Mouse (Mus musculus): ENCODE measurements around the gene Angptl2. TPM values are rescaled to one million over a fixed set of nuclear protein-coding genes. Genes with fewer than 3 reads are reported as not detected.

The Angptl2 gene
- polyA plus RNA-seq (2014; fragmentation: Nextera tagmentation; extraction: Ambion mirVana), result 38.7 and 41.0 TPM in 2 replicates

DNA sequence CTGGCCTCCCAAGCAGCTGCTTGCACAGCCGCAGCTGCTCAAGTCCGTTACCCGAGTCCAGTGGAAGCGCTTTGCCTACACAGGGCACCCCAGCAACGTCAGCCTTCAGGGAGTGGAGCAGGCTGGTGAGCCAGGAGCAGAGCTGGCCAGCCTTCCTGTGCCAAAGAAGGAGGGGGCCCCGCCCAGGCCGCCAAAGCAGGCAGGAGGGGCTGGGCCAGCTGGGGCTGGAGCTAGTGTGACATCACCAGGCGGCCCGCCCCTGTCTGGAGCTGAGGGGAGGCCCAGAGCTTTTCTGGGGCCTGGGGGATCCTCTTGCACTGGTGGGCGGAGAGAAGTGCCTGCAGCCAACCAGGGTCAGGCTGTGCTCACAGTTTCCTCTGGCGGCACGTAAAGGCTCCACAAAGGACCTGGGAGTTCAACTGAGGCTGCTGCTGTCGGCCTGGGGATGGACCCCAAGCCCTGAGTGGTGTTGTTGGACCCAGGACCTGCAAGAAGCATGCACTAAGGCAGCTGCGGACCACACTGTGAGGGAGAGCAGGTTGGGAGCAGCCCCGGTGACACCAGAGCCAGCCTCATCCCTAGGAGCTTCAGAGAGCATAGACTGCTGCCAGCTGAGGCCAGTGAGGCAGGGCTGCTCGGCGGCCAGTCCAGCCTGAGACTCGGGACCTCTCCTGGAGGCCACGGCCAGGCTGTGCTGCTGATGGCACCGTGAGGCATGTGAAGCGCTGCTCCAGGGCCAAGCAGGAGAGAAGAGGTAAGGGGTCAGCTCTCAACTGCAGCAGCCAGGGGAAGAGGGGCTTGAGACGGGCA is at the start of gene Angptl2:
TSS of gene Angptl2 (plus strand) at position 370 of the 810 bp plus-strand sequence.
- peak; percentile 91 for DNase-seq (ENCODE audit: low spot score)
- Histone ChIP-seq H3K27me3 (replicated peaks; ENCODE audit: control insufficient read depth, insufficient read depth, low read length) (no peaks in the 10 kb centered on the region), H3K36me3 (ENCODE audit: control insufficient read depth, insufficient read depth, low read length) (no peaks in the 10 kb centered on the region), H3K9ac (ENCODE audit: low read length) (peak within 1 kb of the TSS; percentile 53), H3K4me3 (ENCODE audit: low read depth, low read length) (peak within 1 kb of the TSS; percentile 51), H3K4me2 (ENCODE audit: low read length) (peak within 1 kb of the TSS; percentile 62), H3K4me1 (replicated peaks; ENCODE audit: control insufficient read depth, insufficient read depth, low read length) (peaks cover 34% of the 10 kb centered on the region), H3K27ac (ENCODE audit: low read depth) (peak within 1 kb of the TSS; percentile 80), H3K9me3 (ENCODE audit: control insufficient read depth, low read length) (no peaks in the 10 kb centered on the region)
- peak; percentile 93 for ATAC-seq (replicated peaks; ENCODE audit: low FRiP score, low TSS enrichment, low read depth)
- WGBS, result 2% methylated on average over 22 of the region's 22 CpGs

DNA sequence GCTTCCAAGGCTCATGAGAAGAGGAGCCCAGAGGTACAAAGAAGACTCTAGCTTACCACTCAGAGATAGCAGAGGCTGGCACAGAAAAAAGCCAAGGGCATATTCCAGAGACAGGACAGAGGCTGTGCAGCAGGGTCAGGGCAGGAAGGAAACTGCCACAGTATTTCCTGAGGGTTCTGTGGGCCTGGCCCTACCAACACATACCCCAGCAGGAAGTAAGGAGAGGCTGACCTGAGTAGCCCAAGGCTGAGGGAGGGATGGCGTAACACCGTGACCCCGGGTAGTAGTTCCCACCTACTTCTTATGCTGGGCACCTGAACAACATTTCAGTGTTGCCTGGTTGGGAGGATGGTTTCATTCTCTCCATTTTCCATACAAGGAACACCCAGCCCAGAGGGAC is 48.8 kb upstream of the Angptl2 start:
- Histone ChIP-seq H3K4me3 (ENCODE audit: low read depth, low read length) (no peak overlapping the region), H3K9ac (ENCODE audit: low read length) (no peak overlapping the region), H3K27me3 (replicated peaks; ENCODE audit: control insufficient read depth, insufficient read depth, low read length) (no peaks in the 10 kb centered on the region), H3K9me3 (ENCODE audit: control insufficient read depth, low read length) (no peaks in the 10 kb centered on the region), H3K4me2 (ENCODE audit: low read length) (no peak overlapping the region), H3K4me1 (replicated peaks; ENCODE audit: control insufficient read depth, insufficient read depth, low read length) (peaks cover 17% of the 10 kb centered on the region), H3K36me3 (ENCODE audit: control insufficient read depth, insufficient read depth, low read length) (no peaks in the 10 kb centered on the region), H3K27ac (ENCODE audit: low read depth) (no peak overlapping the region)
- whole genome bisulfite sequencing, result 79% methylated on average over 3 of the region's 3 CpGs
- DNase-seq (ENCODE audit: low spot score) (no peak), ATAC-seq (replicated peaks; ENCODE audit: low FRiP score, low TSS enrichment, low read depth) (no peak)

DNA sequence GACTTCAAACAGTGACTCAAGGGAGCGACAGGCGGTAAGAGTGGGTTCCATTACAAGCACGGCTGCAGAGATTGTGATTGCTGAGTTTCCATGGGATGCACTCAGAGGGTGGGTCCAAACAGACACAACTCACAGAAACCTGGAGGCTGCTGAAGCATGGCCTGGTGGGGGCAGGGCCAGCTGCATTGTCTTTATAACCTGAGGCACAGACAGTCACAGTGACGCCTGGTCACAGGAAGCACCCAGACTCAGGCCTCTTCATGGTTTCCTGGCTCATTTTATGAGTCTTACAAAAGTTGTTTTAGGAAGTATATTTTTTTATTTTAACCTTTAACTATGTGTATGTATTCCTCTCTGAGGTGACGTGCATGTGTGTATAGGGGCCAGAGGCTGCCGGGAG is 46.4 kb upstream of the Angptl2 start:
- Histone ChIP-seq H3K4me3 (ENCODE audit: low read depth, low read length) (no peak overlapping the region), H3K4me1 (replicated peaks; ENCODE audit: control insufficient read depth, insufficient read depth, low read length) (peaks cover 17% of the 10 kb centered on the region), H3K27ac (ENCODE audit: low read depth) (no peak overlapping the region), H3K9ac (ENCODE audit: low read length) (no peak overlapping the region), H3K36me3 (ENCODE audit: control insufficient read depth, insufficient read depth, low read length) (no peaks in the 10 kb centered on the region), H3K4me2 (ENCODE audit: low read length) (no peak overlapping the region), H3K27me3 (replicated peaks; ENCODE audit: control insufficient read depth, insufficient read depth, low read length) (no peaks in the 10 kb centered on the region), H3K9me3 (ENCODE audit: control insufficient read depth, low read length) (no peaks in the 10 kb centered on the region)
- WGBS, result 63% methylated on average over 6 of the region's 6 CpGs
- no peak for DNase-seq (ENCODE audit: low spot score)
- no peak for ATAC-seq (replicated peaks; ENCODE audit: low FRiP score, low TSS enrichment, low read depth)

DNA sequence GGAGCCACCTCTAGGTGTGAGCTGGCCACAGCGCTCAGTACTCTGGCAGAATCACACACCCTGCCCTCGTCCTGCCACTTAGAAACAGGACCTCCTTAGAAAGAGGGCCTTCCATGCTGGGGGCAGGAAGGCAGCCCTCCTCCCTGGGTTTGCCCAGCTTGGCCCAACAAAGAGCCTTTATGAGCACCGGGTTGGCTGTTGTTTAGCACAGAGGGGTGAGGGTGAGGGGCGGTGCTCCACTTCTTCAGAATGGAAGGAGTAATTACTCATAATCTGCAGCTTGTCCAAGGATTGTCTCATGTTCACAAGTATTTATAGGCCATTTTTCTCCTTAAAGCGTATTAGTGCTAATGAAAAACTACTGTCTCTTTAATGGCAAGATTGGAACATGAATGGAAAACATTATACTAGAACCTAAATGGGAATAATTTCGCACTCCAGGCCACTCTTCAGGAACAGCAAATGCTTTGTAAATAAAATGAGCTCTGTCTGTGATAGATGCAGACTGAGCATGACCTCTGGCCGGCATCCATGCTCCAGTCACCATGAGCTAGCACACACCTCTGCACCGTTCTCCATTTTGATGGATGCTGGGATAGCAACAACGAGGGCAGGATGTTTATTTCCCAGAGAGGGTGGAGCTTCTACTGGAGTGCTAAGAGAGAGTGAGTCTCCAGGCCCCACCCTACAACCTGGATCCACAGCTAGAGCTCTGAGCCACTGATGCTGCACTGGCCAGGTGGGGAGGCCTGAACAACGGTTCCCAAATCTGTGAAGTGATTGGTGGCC is 44.9 kb upstream of the Angptl2 start:
- ATAC-seq (replicated peaks; ENCODE audit: low FRiP score, low TSS enrichment, low read depth) (0 out of 2 replicates have a peak, but pooled peaks have one; percentile 28), DNase-seq (ENCODE audit: low spot score) (no peak)
- H3K27me3 ChIP-seq (replicated peaks; ENCODE audit: control insufficient read depth, insufficient read depth, low read length), result no peaks in the 10 kb centered on the region
- H3K4me2 ChIP-seq (ENCODE audit: low read length), result no peak overlapping the region
- WGBS, result 54% methylated on average over 10 of the region's 10 CpGs
- H3K9me3 ChIP-seq (ENCODE audit: control insufficient read depth, low read length), result no peaks in the 10 kb centered on the region
- no peaks in the 10 kb centered on the region for H3K36me3 ChIP-seq (ENCODE audit: control insufficient read depth, insufficient read depth, low read length)
- peaks cover 2% of the 10 kb centered on the region for H3K4me1 ChIP-seq (replicated peaks; ENCODE audit: control insufficient read depth, insufficient read depth, low read length)
- no peak overlapping the region for H3K27ac ChIP-seq (ENCODE audit: low read depth)
- no peak overlapping the region for H3K9ac ChIP-seq (ENCODE audit: low read length)
- no peak overlapping the region for H3K4me3 ChIP-seq (ENCODE audit: low read depth, low read length)

DNA sequence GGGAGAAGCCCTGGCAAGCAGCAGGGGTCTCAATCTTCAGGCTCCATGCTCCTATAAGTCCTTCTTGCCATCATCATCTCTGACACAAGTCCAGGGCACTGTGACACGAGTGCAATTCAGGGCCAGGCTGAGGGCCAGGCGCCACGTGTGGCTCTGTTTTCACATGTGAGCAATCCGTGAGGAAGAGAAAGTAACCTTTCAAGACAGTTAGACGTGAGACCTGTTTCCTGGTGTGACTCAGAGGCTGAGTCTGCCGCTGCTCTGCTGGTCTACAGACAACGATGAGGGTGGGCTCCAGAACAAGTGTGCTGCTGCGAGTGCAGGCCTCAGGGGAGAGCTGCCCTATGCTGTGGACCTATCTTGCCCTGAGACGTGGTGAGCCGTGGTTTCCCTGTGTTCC is 42.7 kb upstream of the Angptl2 start:
- no peak overlapping the region for H3K9ac ChIP-seq (ENCODE audit: low read length)
- no peak overlapping the region for H3K4me2 ChIP-seq (ENCODE audit: low read length)
- H3K9me3 ChIP-seq (ENCODE audit: control insufficient read depth, low read length), result no peaks in the 10 kb centered on the region
- H3K4me3 ChIP-seq (ENCODE audit: low read depth, low read length), result no peak overlapping the region
- no peak overlapping the region for H3K27ac ChIP-seq (ENCODE audit: low read depth)
- DNase-seq (ENCODE audit: low spot score) (no peak), ATAC-seq (replicated peaks; ENCODE audit: low FRiP score, low TSS enrichment, low read depth) (no peak)
- no peaks in the 10 kb centered on the region for H3K27me3 ChIP-seq (replicated peaks; ENCODE audit: control insufficient read depth, insufficient read depth, low read length)
- H3K36me3 ChIP-seq (ENCODE audit: control insufficient read depth, insufficient read depth, low read length), result no peaks in the 10 kb centered on the region
- 67% methylated on average over 10 of the region's 10 CpGs for WGBS
- peaks cover 15% of the 10 kb centered on the region for H3K4me1 ChIP-seq (replicated peaks; ENCODE audit: control insufficient read depth, insufficient read depth, low read length)

DNA sequence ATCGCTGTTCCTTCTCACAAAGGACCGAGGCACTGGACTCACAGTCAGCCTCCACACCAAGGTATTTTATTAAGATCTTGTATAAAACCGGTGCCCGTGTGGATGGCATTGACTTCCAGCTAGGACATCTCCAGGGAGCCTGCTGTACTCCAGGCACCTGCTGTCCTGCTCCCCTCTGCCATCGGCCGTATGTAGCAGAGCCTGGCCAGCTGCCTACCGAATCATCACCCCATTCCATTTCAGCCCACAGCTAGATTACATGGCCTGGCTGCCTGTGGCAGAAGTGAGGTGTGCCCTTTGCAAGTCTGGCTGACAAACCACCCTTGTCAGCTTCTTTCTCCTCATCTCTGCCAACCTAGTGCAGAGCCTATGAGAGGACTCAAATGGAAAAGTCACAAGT is 42.2 kb upstream of the Angptl2 start:
- Histone ChIP-seq H3K9ac (ENCODE audit: low read length) (no peak overlapping the region), H3K4me2 (ENCODE audit: low read length) (no peak overlapping the region), H3K4me1 (replicated peaks; ENCODE audit: control insufficient read depth, insufficient read depth, low read length) (peaks cover 21% of the 10 kb centered on the region), H3K27ac (ENCODE audit: low read depth) (no peak overlapping the region), H3K9me3 (ENCODE audit: control insufficient read depth, low read length) (no peaks in the 10 kb centered on the region), H3K36me3 (ENCODE audit: control insufficient read depth, insufficient read depth, low read length) (no peaks in the 10 kb centered on the region), H3K4me3 (ENCODE audit: low read depth, low read length) (no peak overlapping the region), H3K27me3 (replicated peaks; ENCODE audit: control insufficient read depth, insufficient read depth, low read length) (no peaks in the 10 kb centered on the region)
- ATAC-seq (replicated peaks; ENCODE audit: low FRiP score, low TSS enrichment, low read depth), result no peak
- 90% methylated on average over 7 of the region's 7 CpGs for WGBS
- no peak for DNase-seq (ENCODE audit: low spot score)

DNA sequence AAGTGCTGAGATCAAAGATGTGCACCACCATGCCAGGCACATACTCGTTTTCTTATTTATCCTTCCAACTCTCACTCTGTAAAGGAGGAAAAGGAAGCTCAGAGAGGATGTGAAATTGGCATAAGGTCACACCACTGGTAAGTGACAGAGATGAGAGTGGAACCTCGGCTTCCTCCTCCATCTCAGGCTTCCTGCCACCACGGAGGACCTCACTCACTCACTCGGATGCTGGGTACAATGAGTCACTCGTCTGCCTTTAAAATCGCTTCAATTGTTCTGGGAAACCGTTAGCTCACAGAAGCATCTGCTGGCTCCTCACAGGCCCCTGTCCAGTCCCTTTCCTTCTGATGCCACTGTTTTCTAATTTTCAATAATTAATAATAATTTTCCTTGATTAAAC is 39.4 kb upstream of the Angptl2 start:
- Histone ChIP-seq H3K36me3 (ENCODE audit: control insufficient read depth, insufficient read depth, low read length) (no peaks in the 10 kb centered on the region), H3K27ac (ENCODE audit: low read depth) (no peak overlapping the region; the same call in 1 of the 2 replicates), H3K27me3 (replicated peaks; ENCODE audit: control insufficient read depth, insufficient read depth, low read length) (no peaks in the 10 kb centered on the region), H3K9ac (ENCODE audit: low read length) (no peak overlapping the region), H3K4me3 (ENCODE audit: low read depth, low read length) (no peak overlapping the region), H3K9me3 (ENCODE audit: control insufficient read depth, low read length) (no peaks in the 10 kb centered on the region), H3K4me1 (replicated peaks; ENCODE audit: control insufficient read depth, insufficient read depth, low read length) (peaks cover 41% of the 10 kb centered on the region), H3K4me2 (ENCODE audit: low read length) (no peak overlapping the region)
- ATAC-seq (replicated peaks; ENCODE audit: low FRiP score, low TSS enrichment, low read depth) (no peak), DNase-seq (ENCODE audit: low spot score) (no peak)
- 60% methylated on average over 7 of the region's 7 CpGs for WGBS

DNA sequence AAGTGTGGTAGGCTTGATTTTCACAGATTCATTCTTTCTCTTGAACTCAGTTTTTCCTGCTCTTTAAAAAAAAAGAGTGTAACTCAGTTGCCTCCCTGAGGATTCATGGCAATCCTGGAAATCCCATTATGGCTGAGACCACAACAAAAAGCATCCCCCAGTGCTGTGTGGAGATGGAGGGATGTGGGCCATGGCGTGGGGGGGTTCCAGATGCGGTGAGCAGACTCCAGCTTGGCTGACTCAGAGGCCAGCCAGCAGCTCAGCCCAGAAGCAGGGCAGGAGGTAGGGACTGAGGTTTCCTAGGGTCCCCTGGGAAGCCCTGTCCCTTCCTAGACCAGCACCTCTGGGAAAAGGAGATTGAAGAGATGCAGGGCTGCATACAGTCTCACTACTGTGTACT is 38.9 kb upstream of the Angptl2 start:
- Histone ChIP-seq H3K27ac (ENCODE audit: low read depth) (peak overlapping the region; percentile 87), H3K4me3 (ENCODE audit: low read depth, low read length) (no peak overlapping the region), H3K9ac (ENCODE audit: low read length) (no peak overlapping the region), H3K27me3 (replicated peaks; ENCODE audit: control insufficient read depth, insufficient read depth, low read length) (no peaks in the 10 kb centered on the region), H3K9me3 (ENCODE audit: control insufficient read depth, low read length) (no peaks in the 10 kb centered on the region), H3K4me2 (ENCODE audit: low read length) (no peak overlapping the region), H3K36me3 (ENCODE audit: control insufficient read depth, insufficient read depth, low read length) (no peaks in the 10 kb centered on the region), H3K4me1 (replicated peaks; ENCODE audit: control insufficient read depth, insufficient read depth, low read length) (peaks cover 41% of the 10 kb centered on the region)
- WGBS, result 48% methylated on average over 2 of the region's 2 CpGs
- no peak for DNase-seq (ENCODE audit: low spot score)
- no peak for ATAC-seq (replicated peaks; ENCODE audit: low FRiP score, low TSS enrichment, low read depth)

All from intestine, embryonic 14.5 days (tissue).